Mouse (Mus musculus): ENCODE data around the gene Flt1. TPM values are rescaled to one million over a fixed set of nuclear protein-coding genes. Genes with fewer than 3 reads are reported as not detected.
A peak's percentile ranks its signal among the peaks of the same experiment; 100 is the strongest.
"Not testable (repeated sequence)": the region's sequence is repeated elsewhere in the genome, so short reads cannot be mapped to it uniquely, and the experiment has no call there.

Gene Flt1
- polyA plus RNA-seq, 1 experiment from 2014 or later, result 20.4 TPM

GRCm38 (mm10) chr5:147626944-147627343, 98.9 kb downstream of the Flt1 start:
- no peak overlapping the region for H3K9ac ChIP-seq (ENCODE audit: low read depth, low read length)
- H3K36me3 ChIP-seq (ENCODE audit: control insufficient read depth, insufficient read depth, low read length), result no peaks in the 10 kb centered on the region; the same call in 1 of the 2 replicates
- no peak overlapping the region for H3K27ac ChIP-seq (ENCODE audit: low read depth, low read length)
- H3K4me1 ChIP-seq (ENCODE audit: control insufficient read depth, insufficient read depth, low read length), result no peaks in the 10 kb centered on the region; the same call in 1 of the 2 replicates
- H3K27me3 ChIP-seq (ENCODE audit: control insufficient read depth, insufficient read depth, low read length), result no peaks in the 10 kb centered on the region
- ATAC-seq (replicated peaks; ENCODE audit: insufficient number of reproducible peaks, low FRiP score, low TSS enrichment), result no peak
- H3K4me2 ChIP-seq, result no peak overlapping the region
- no peaks in the 10 kb centered on the region; the same call in 1 of the 2 replicates for H3K9me3 ChIP-seq (replicated peaks; ENCODE audit: control insufficient read depth, low read length)
- 46% methylated on average over 2 of the region's 2 CpGs for WGBS (ENCODE audit: insufficient replicate concordance)
- no peak overlapping the region for H3K4me3 ChIP-seq (ENCODE audit: low read depth, low read length)

DNA sequence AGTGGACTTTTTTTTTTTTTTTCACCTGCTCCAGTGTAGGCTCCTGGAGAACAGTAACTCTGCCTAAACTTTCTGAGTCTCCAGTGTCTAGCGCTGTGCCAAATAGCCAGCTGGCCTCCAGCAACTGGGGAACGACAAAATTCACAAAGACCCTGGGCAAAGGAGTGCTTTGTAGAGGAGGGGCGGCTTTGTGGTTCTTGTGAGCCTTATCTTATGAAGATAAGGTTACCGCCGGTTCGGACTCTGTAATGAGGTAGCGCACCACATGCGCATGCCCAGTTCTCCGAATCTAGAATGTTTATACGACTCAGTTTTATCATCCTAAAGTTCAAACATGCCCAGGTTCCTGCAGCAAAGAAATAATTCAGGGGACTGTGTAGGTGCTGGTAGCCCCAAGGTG, 102.1 kb downstream of the Flt1 start:
- 31% methylated on average over 10 of the region's 10 CpGs for WGBS (ENCODE audit: insufficient replicate concordance)
- ATAC-seq (replicated peaks; ENCODE audit: insufficient number of reproducible peaks, low FRiP score, low TSS enrichment), result no peak
- Histone ChIP-seq H3K9me3 (replicated peaks; ENCODE audit: control insufficient read depth, low read length) (no peaks in the 10 kb centered on the region; the same call in 1 of the 2 replicates), H3K27me3 (ENCODE audit: control insufficient read depth, insufficient read depth, low read length) (no peaks in the 10 kb centered on the region), H3K36me3 (ENCODE audit: control insufficient read depth, insufficient read depth, low read length) (no peaks in the 10 kb centered on the region; the same call in 1 of the 2 replicates), H3K27ac (ENCODE audit: low read depth, low read length) (peak overlapping the region; percentile 59; the same call in 1 of the 2 replicates), H3K9ac (ENCODE audit: low read depth, low read length) (no peak overlapping the region), H3K4me2 (peak overlapping the region; percentile 53), H3K4me1 (ENCODE audit: control insufficient read depth, insufficient read depth, low read length) (peaks cover 10% of the 10 kb centered on the region; the same call in 1 of the 2 replicates), H3K4me3 (ENCODE audit: low read depth, low read length) (peak overlapping the region; percentile 14; the same call in 1 of the 2 replicates)

- Histone ChIP-seq H3K27ac (ENCODE audit: low read depth, low read length) (peak overlapping the region; percentile 62), H3K4me3 (ENCODE audit: low read depth, low read length) (peak overlapping the region; percentile 21), H3K9ac (ENCODE audit: low read depth, low read length) (peak overlapping the region; percentile 46; the same call in 1 of the 2 replicates), H3K4me2 (peak overlapping the region; percentile 32), H3K36me3 (ENCODE audit: control insufficient read depth, insufficient read depth, low read length) (no peaks in the 10 kb centered on the region; the same call in 1 of the 2 replicates), H3K4me1 (ENCODE audit: control insufficient read depth, insufficient read depth, low read length) (peaks cover 10% of the 10 kb centered on the region; the same call in 1 of the 2 replicates), H3K9me3 (replicated peaks; ENCODE audit: control insufficient read depth, low read length) (no peaks in the 10 kb centered on the region), H3K27me3 (ENCODE audit: control insufficient read depth, insufficient read depth, low read length) (no peaks in the 10 kb centered on the region)
- peak; percentile 56; the same call in 1 of the 2 replicates for ATAC-seq (replicated peaks; ENCODE audit: insufficient number of reproducible peaks, low FRiP score, low TSS enrichment)
- 8% methylated on average over 2 of the region's 2 CpGs for WGBS (ENCODE audit: insufficient replicate concordance)
Measured at GRCm38 (mm10) chr5:147620178-147620577, 105.6 kb downstream of the Flt1 start.

DNA sequence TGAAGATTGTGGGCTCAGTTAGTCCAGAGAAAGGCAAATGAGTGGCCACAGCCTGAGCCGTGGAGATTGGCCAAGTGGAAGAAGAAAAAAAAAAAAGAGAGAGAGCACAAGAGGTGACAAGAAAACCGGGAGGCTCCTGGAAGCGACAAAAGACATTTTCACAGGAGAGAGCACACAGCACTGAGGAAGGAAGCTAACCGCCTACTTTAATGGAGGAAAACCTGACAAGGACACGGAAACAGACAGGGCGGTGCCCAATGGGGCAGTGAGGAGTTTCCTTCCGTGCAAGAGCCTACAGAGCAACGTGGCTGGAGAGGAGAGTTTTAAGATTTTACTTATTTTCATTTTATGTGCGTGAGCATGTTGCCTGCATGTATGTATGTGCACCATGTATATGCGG, 107.6 kb downstream of the Flt1 start:
- Histone ChIP-seq H3K9ac (ENCODE audit: low read depth, low read length) (no peak overlapping the region), H3K27me3 (ENCODE audit: control insufficient read depth, insufficient read depth, low read length) (no peaks in the 10 kb centered on the region), H3K4me3 (ENCODE audit: low read depth, low read length) (no peak overlapping the region), H3K4me1 (ENCODE audit: control insufficient read depth, insufficient read depth, low read length) (peaks cover 10% of the 10 kb centered on the region; the same call in 1 of the 2 replicates), H3K4me2 (no peak overlapping the region), H3K27ac (ENCODE audit: low read depth, low read length) (no peak overlapping the region), H3K36me3 (ENCODE audit: control insufficient read depth, insufficient read depth, low read length) (no peaks in the 10 kb centered on the region), H3K9me3 (replicated peaks; ENCODE audit: control insufficient read depth, low read length) (no peaks in the 10 kb centered on the region)
- no peak for ATAC-seq (replicated peaks; ENCODE audit: insufficient number of reproducible peaks, low FRiP score, low TSS enrichment)
- 79% methylated on average over 10 of the region's 10 CpGs for WGBS (ENCODE audit: insufficient replicate concordance)

GRCm38 (mm10) chr5:147616450-147616849, 109.4 kb downstream of the Flt1 start:
- Histone ChIP-seq H3K9me3 (replicated peaks; ENCODE audit: control insufficient read depth, low read length) (no peaks in the 10 kb centered on the region), H3K27ac (ENCODE audit: low read depth, low read length) (no peak overlapping the region), H3K9ac (ENCODE audit: low read depth, low read length) (no peak overlapping the region), H3K4me2 (no peak overlapping the region), H3K4me1 (ENCODE audit: control insufficient read depth, insufficient read depth, low read length) (peaks cover 10% of the 10 kb centered on the region; the same call in 1 of the 2 replicates), H3K4me3 (ENCODE audit: low read depth, low read length) (no peak overlapping the region), H3K36me3 (ENCODE audit: control insufficient read depth, insufficient read depth, low read length) (no peaks in the 10 kb centered on the region), H3K27me3 (ENCODE audit: control insufficient read depth, insufficient read depth, low read length) (no peaks in the 10 kb centered on the region)
- WGBS (ENCODE audit: insufficient replicate concordance), result 69% methylated on average over 3 of the region's 3 CpGs
- no peak for ATAC-seq (replicated peaks; ENCODE audit: insufficient number of reproducible peaks, low FRiP score, low TSS enrichment)

- H3K27ac ChIP-seq (ENCODE audit: low read depth, low read length), result no peak overlapping the region
- no peak overlapping the region for H3K4me3 ChIP-seq (ENCODE audit: low read depth, low read length)
- ATAC-seq (replicated peaks; ENCODE audit: insufficient number of reproducible peaks, low FRiP score, low TSS enrichment), result no peak
- 72% methylated on average over 6 of the region's 6 CpGs for WGBS (ENCODE audit: insufficient replicate concordance)
- no peaks in the 10 kb centered on the region for H3K4me1 ChIP-seq (ENCODE audit: control insufficient read depth, insufficient read depth, low read length)
- H3K4me2 ChIP-seq, result no peak overlapping the region
- no peaks in the 10 kb centered on the region for H3K9me3 ChIP-seq (replicated peaks; ENCODE audit: control insufficient read depth, low read length)
- H3K36me3 ChIP-seq (ENCODE audit: control insufficient read depth, insufficient read depth, low read length), result no peaks in the 10 kb centered on the region
- no peaks in the 10 kb centered on the region for H3K27me3 ChIP-seq (ENCODE audit: control insufficient read depth, insufficient read depth, low read length)
- H3K9ac ChIP-seq (ENCODE audit: low read depth, low read length), result no peak overlapping the region
Measured at GRCm38 (mm10) chr5:147614659-147615058, 111.2 kb downstream of the Flt1 start.

DNA sequence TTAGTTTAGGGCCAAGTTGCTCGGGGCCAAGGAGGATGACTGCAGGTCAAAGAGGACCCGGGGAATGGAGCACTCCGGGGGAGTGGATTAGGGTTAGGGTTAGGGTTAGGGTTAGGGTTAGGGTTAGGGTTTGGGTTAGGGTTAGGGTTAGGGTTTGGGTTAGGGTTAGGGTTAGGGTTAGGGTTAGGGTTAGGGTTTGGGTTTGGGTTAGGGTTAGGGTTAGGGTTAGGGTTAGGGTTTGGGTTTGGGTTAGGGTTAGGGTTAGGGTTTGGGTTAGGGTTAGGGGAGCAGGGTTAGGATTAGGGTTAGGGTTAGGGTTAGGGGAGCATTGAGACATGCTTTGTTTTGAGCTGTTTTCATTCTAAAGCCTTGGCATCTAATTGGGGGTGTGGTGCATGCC, 114.5 kb downstream of the Flt1 start:
- not testable (repeated sequence) for H3K36me3 ChIP-seq (ENCODE audit: control insufficient read depth, insufficient read depth, low read length); ATAC-seq (replicated peaks; ENCODE audit: insufficient number of reproducible peaks, low FRiP score, low TSS enrichment); H3K27me3 ChIP-seq (ENCODE audit: control insufficient read depth, insufficient read depth, low read length); H3K27ac ChIP-seq (ENCODE audit: low read depth, low read length); H3K9me3 ChIP-seq (replicated peaks; ENCODE audit: control insufficient read depth, low read length); H3K4me1 ChIP-seq (ENCODE audit: control insufficient read depth, insufficient read depth, low read length); H3K4me2 ChIP-seq; H3K9ac ChIP-seq (ENCODE audit: low read depth, low read length); H3K4me3 ChIP-seq (ENCODE audit: low read depth, low read length)
- WGBS (ENCODE audit: insufficient replicate concordance), result 82% methylated on average over 3 of the region's 3 CpGs

DNA sequence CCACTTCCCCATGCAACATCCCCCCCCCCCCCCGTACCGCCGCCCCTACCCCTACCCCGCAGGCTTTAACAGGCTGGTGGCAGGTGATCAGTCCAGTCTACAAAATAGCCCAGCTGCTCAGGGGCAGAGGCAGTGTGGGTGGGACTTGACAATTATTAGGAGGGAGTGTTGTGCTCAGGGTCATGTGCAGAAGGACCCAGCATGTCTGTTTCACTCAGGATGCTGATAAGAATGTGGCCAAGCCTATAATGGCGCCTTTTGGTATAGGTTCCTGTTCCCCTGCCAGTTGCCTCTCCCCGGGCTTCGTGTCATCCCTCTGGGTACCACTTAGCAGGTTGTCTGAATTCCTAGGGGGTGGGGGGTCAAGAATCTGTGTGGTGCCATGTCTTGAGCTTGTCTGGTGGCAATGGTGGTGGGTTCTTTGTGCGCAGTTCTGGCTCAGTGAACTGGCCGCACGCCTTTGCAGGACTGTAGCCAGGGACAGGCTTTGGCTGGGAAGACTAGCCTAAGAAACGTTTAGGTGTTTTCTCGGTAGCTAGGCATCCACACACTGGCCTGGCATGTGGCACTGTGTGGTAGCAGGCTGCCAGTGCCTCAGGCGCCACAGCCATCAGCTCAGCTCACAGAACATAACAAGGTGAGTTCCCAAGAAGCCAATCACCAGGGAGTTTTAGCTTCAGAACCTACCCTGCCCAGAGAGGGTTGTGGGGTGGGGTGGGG, 118.4 kb downstream of the Flt1 start:
- H3K9ac ChIP-seq (ENCODE audit: low read depth, low read length), result no peak overlapping the region; the same call in 1 of the 2 replicates
- no peak for ATAC-seq (replicated peaks; ENCODE audit: insufficient number of reproducible peaks, low FRiP score, low TSS enrichment)
- no peaks in the 10 kb centered on the region for H3K27me3 ChIP-seq (ENCODE audit: control insufficient read depth, insufficient read depth, low read length)
- H3K36me3 ChIP-seq (ENCODE audit: control insufficient read depth, insufficient read depth, low read length), result no peaks in the 10 kb centered on the region
- peaks cover 8% of the 10 kb centered on the region; the same call in 1 of the 2 replicates for H3K4me1 ChIP-seq (ENCODE audit: control insufficient read depth, insufficient read depth, low read length)
- WGBS (ENCODE audit: insufficient replicate concordance), result 70% methylated on average over 13 of the region's 13 CpGs
- no peak overlapping the region for H3K27ac ChIP-seq (ENCODE audit: low read depth, low read length)
- H3K9me3 ChIP-seq (replicated peaks; ENCODE audit: control insufficient read depth, low read length), result no peaks in the 10 kb centered on the region
- H3K4me2 ChIP-seq, result no peak overlapping the region
- no peak overlapping the region for H3K4me3 ChIP-seq (ENCODE audit: low read depth, low read length)

Data from heart, embryonic 11.5 days (tissue).